Mouse (Mus musculus) cerebellum, postnatal 4 days (tissue): ENCODE data around the gene Ireb2.
A peak's percentile ranks its signal among the peaks of the same experiment; 100 is the strongest.
"Not testable (repeated sequence)": the region's sequence is repeated elsewhere in the genome, so short reads cannot be mapped to it uniquely, and the experiment has no call there.

Source experiments
- DNase-seq, 2 experiments: peaks; one replicate each; pipeline ENCODE4 v3.0.0; 2022; ENCODE audit warnings: low spot score in 2 of 2, mixed read lengths in 1 of 2

Ireb2 gene

DNA sequence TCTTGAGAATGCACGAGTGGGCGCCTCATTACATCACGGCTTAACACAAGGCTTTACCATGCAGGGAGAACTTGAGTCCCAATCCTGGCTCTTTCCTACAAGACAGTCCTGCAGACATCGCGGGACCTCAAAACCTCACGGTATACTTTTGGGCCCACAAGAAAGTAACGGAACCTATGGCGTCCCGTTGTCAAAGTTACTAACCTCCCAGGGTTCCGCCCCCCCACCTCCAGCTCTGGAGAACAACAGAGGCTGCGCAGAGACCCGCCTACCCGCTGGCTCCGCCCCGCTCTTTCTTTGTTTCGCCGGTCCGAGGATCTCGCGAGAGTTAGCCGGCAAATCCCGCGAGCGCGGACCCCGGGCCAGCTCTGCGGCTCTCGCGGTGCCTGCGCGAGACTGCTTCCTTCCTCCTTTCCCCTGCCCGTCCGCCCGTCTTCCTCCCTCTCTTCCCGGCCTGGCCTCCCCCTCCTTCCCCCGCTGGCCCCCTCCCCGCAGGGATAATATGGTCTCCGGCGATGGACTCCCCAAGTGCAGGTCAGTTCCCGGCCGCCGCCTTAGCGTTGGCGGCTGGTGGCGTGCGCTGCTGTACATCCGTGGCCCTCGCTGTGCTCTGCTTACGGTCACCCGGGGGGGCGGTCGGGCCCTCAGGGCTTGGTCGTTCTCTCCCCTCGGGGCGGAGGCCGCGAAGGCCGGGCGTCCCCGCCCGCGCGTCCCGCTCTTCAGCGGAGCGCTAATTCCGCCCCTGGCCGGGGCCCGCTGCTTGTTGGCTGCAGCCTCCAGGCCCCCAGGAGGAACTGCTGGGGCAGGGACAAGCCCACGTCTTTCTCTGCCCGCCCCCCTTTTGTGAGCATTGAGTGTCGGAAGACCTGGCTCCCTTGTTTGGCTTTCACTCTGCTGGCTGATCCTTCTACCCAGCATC is at the start of gene Ireb2:
TSS of gene Ireb2 (plus strand) at position 427 of the 919 bp plus-strand sequence.
- peak; percentile 100 for DNase-seq

DNA sequence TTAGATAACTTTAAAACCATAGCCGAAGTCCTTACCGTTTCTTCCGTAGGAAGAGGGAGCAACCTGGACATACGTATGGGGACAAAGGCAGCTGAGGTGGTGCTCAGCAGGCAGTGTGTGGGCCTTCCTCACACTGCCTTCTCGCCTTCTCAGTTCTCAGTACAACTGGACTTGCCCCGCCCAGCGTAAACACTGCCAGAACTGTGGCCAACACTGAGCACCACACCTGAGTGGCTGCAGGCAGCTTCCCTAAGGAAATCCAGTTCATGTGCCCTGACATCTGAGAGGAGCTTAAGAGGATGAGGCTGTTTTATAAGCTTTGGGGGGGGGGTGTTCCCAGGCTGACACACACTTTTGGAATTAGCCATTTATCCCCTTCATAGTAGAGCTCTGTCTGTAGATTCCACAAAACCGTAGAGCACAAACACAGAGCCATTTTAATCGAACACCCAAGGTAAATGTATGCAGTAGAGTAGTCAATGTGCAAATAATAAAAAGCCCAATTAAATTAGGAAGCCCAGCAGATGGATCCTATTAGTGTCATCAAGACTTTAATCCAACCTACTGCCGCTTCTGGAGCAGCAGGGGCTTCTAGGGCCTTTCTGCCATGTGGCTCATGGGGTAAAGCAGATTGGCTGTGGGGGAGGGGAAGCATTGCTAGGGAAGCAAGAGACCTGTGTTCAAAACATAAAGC is 46.9 kb upstream of the Ireb2 start:
- no peak for DNase-seq

- DNase-seq: peak in 1 of 2 experiments; percentile 29
These were observed 42.0 kb upstream of the Ireb2 start for GRCm38 (mm10) chr9:54821442-54822100.

- no peak for DNase-seq
These were observed 33.8 kb upstream of the Ireb2 start for GRCm38 (mm10) chr9:54829760-54830159.

DNA sequence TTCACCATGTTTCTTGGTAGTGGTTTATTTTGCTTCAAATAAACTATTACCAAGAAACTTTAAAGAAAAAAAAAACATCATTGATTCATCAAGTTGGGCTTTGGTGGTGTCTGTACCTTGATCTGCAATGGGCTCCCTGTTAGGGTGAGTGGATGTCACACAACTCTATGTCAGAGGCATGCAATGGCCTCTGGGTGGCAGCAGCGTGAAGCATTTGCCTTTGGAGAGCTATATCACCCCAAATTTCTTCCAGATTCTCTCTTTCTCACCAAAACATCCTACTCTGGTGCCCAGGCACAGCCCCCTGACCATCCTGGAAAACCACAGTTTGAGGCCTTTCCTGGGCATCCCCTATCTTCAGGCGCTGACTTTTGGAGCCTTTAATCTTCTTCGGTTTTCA is 33.0 kb upstream of the Ireb2 start:
- peak in 1 of 2 experiments; percentile 23 for DNase-seq

DNA sequence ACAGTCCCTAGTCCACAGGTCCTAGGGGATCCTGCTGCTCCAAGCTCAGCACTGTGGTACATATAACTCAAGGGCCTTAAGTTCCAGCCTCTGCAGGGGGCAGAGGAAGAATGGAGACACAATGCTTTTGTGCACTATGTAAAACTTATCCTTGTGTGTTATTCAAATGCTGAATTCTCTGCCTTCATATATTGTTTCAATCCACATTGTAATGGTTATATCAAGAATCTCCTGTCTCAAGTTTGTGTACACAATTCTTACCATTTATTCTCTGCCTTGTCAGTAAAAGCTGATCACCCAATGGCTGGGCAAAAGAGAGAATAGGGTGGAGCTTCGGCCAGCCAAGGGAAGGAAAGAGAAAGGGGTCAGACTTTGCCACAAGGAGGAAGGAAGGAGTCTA is 29.8 kb upstream of the Ireb2 start:
- DNase-seq: no peak

GRCm38 (mm10) chr9:54835951-54836717 is 27.5 kb upstream of the Ireb2 start:
- not testable (repeated sequence) for DNase-seq

DNA sequence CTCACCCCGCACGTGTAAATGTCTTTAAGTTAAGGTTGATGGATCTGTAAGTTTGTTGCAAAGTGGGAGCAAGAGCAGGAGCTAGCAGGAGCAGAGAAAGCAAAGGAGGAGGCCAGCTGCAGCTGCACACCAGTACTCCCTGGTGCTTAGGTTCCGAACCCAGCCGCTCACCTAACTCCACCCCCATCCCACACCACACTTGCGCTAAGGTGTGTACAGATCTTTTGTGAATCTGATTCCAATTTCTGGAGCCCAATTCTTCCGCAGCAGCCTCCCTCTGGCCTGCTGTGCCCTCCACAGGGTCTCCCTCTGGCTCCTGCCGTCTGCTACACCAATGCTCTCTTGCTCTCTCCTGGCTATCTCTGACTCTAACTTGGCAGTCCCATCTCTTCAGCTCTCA is 25.8 kb upstream of the Ireb2 start:
- DNase-seq: no peak

- DNase-seq: no peak
These were observed 23.4 kb upstream of the Ireb2 start for GRCm38 (mm10) chr9:54840145-54840544.

DNA sequence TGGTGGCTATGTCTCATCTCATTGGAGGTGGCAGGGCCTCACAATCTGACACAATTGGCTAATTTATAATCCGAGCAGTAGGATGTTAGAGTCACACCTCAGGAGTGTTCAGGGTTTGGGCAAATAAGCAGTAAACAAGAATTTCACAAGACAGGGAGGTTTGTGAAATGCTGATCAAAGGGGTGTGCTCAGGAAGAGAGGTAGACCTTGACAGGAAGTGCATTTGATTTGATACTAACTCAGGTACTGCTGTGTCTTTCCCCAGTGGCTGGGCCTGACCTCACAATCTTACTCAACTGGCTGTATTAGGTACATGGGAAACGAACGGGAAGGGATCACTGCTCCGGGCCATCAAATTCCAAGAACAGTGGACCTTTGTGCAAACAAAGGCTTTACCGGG is 21.3 kb upstream of the Ireb2 start:
- DNase-seq: no peak

GRCm38 (mm10) chr9:54843887-54844286 is 19.7 kb upstream of the Ireb2 start:
- no peak for DNase-seq

GRCm38 (mm10) chr9:54844556-54845176 is 18.9 kb upstream of the Ireb2 start:
- DNase-seq: no peak

- no peak for DNase-seq
These were observed 15.4 kb upstream of the Ireb2 start for GRCm38 (mm10) chr9:54848203-54848602.

DNA sequence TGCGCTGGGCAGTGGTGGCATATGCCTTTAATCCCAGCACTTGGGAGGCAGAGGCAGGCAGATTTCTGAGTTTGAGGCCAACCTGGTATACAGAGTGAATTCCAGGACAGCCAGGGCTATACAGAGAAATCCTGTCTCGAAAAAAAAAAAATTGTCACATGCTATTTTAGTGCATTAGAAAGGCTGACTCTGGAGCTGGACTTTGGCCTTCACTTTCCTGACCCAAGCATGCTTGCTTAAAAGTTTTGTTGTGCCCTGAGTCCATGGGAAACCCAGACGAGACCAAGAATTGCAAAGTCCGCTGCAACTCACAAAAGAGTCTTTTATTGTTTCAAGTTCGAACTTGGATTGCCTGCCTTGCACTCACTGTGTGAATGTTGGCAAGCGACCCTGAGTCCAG is 10.6 kb upstream of the Ireb2 start:
- DNase-seq: not testable (repeated sequence)

DNA sequence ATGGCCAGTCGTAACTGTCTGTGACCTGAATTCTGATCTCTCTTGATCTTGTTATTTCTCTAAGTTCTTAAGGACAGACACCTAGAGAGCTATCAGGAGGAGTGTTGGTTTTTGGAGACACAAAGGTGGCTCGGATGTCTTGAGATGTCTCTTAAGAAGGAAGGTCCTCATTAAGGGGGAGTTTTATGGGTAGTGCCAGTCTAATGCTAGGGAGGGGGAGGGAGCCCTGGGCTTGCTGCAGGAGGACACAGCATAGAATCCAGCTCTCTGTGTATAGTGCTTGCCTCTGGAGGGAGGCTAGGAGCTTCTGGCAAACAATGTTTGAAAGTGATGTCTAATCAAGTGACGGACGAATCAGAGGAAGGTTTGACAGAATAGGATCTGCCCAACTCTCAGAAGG is 10.0 kb upstream of the Ireb2 start:
- DNase-seq: no peak

GRCm38 (mm10) chr9:54855638-54856037 is 8.0 kb upstream of the Ireb2 start:
- DNase-seq: no peak

GRCm38 (mm10) chr9:54856121-54856520 is 7.5 kb upstream of the Ireb2 start:
- no peak for DNase-seq

GRCm38 (mm10) chr9:54857474-54857873 is 6.1 kb upstream of the Ireb2 start:
- no peak for DNase-seq

DNA sequence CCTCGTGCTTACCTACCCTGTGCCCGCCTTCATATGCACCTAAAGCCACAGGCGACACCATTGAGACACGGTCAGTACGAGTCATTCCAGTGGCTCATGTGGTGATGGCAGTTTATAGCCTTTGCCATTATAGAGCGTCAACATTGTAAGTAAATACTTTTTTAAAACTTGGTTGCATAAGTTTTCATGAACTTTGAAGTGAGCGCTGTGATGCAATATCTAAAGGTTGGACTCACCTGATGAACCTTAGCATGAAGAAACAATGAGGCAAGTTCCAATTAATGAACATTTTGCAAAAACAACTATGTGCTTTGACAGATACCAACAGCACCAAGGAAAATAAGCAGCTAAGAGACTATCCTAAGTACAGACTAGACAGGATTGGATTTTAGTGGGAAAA is 3.1 kb upstream of the Ireb2 start:
- no peak for DNase-seq

DNA sequence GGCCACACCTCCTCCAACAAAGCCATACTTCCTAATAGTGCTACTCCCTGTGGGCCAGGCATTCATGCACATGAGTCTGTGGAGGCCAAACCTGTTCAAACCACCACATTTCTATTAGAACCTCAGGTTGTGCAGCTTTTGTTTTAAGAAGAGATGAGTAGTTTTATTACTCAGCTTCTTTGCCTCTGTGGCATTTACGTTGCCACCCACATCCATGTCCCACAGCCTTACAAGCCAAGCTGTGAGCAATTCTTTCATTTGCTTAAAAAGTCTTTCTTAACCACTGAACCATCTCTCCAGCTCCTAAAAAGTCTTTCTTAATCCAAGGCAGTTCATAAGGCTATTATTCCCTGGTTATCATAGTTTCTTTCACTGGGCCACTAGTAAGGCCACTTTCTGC is 15.2 kb downstream of the Ireb2 start:
- no peak for DNase-seq

DNA sequence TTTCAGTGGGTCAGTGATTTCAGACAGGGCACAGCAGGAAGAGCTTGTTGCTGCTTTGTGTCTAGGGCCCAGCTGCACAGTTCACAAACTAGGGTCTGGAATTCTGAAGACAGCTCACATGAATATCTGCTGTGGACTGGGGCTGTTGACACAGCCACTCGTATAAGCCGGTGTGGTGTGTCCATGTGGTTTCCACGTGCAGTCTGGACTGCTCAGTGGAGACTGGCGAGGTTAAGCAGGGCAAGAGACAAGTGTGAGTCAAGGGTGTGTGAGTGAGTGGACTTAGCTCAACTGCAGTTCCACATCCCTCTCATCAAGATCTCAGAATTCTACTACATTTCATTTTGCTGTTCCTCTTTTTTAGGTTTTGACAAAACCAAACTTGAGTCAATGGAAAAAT is 28.5 kb downstream of the Ireb2 start:
- no peak for DNase-seq
